Mouse (Mus musculus) lung, postnatal 0 days (tissue): ENCODE data around the gene March10.

Experiments
- CTCF ChIP-seq: IDR thresholded peaks from 2 replicates; pipeline ENCODE4 v1.5.1; 2016; ENCODE audit warnings: antibody characterized with exemption, mild to moderate bottlenecking
- EP300 ChIP-seq: IDR thresholded peaks from 2 replicates; pipeline ENCODE4 v1.6.1; 2016; ENCODE audit warnings: antibody characterized with exemption, mild to moderate bottlenecking, control low read depth

DNA sequence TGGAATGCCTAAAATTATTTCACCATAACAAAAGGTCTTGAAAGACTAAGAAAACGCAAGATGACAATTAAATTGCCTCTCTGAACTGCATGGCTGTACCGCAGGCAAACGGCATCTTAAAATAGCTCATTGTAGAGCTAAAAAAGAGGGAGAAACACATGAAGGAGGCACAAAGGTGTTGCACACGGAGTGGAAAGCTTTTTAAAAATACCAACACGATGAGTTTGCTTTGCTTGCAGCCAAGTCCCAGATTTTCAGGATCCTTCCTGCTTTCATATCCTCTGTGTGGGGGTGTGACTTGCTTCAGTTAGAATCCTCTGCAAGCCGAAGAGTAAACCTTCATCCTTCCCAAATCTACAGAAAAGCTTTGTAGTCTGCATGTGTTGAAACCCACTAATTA, 41.0 kb upstream of the March10 start:
- TF ChIP-seq CTCF (no peak), EP300 (no peak)
